9 mouse cellular contexts compared by ENCODE assay signal in the genomic region with DNA sequence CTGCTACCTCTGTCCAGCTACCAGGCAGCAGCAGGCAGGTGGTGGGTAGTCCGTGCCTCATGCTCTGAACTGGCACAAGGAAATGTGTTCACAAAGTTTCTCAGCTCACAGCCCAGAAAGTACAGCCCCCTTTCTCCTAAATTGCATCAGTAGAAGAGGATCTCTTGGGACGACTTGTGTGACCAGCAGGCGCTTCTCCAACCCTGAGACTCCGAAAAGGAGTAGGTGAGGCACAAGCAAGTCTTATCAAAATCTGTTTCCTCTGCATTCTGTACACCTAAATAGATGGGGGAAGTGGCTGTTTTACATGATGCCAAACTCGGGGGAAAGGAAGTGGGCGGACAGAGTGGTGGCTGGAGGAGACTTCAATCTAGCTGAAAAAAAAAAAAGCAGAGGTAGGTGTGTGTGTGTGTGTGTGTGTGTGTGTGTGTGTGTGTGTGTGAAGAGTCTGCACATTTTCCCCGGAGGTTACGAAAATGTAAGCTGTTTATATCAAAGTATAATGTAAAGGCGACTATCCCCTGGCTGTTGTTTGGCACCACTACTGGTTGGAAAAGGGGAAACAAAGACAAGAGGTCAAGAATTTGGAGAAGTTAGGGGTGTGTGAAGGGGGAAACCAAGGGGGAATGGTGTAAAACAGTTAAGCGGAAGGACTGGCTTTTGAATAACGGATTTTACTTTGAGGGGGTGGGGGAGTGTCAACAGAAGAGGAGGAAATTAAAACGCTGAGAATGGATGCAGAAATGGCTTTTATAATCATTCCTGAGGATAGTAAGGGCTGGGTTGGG. TPM values are rescaled to one million over a fixed set of nuclear protein-coding genes. Genes with fewer than 3 reads are reported as not detected.
DNase-seq lines count a peak whose midpoint lies in the region; ATAC-seq lines count a peak whose summit lies in the region.
"Had no signal": no experiment of that assay in that cellular context is flagged by ENCODE, and none has a peak within 500 bp of the region (broad histone marks: within the 10 kb centered on the region; RNA-seq: fewer than 3 reads in every experiment).

No protein-coding gene starts in this region.

- peaks cover 68% of the 10 kb centered on the region for H3K27me3 ChIP-seq in intestine, embryonic 14.5 days (replicated peaks; ENCODE audit: control insufficient read depth, insufficient read depth, low read length)
- H3K27me3 ChIP-seq in intestine, embryonic 16.5 days (replicated peaks; ENCODE audit: control insufficient read depth, insufficient read depth, low read length) = peaks cover 51% of the 10 kb centered on the region
- peaks cover 95% of the 10 kb centered on the region for H3K27me3 ChIP-seq in embryonic facial prominence, embryonic 10.5 days (replicated peaks; ENCODE audit: low read depth, poor library complexity, severe bottlenecking)
- H3K27me3 ChIP-seq in hindbrain, embryonic 15.5 days = peaks cover 58% of the 10 kb centered on the region
- peaks cover 57% of the 10 kb centered on the region for H3K27me3 ChIP-seq in kidney, embryonic 14.5 days (ENCODE audit: control insufficient read depth, insufficient read depth, low read length)

- H3K4me2 ChIP-seq in intestine, embryonic 14.5 days (ENCODE audit: low read length) = peak overlapping the region; percentile 71; the same call in 1 of the 2 replicates
- no peak overlapping the region for H3K4me2 ChIP-seq in intestine, embryonic 16.5 days (ENCODE audit: low read depth, low read length)
- H3K4me2 ChIP-seq in hindbrain, embryonic 15.5 days = peak overlapping the region; percentile 98
- no peak overlapping the region for H3K4me2 ChIP-seq in kidney, embryonic 14.5 days (replicated peaks; ENCODE audit: low read depth, low read length)

- H3K4me1 ChIP-seq in intestine, embryonic 14.5 days (replicated peaks; ENCODE audit: control insufficient read depth, insufficient read depth, low read length) = peaks cover 7% of the 10 kb centered on the region; the same call in 1 of the 2 replicates
- H3K4me1 ChIP-seq in intestine, embryonic 16.5 days (ENCODE audit: control insufficient read depth, insufficient read depth, low read length) = peaks cover 21% of the 10 kb centered on the region
- peaks cover 24% of the 10 kb centered on the region for H3K4me1 ChIP-seq in embryonic facial prominence, embryonic 10.5 days
- H3K4me1 ChIP-seq in hindbrain, embryonic 15.5 days (replicated peaks) = peaks cover 35% of the 10 kb centered on the region
- H3K4me1 ChIP-seq in kidney, embryonic 14.5 days (ENCODE audit: control insufficient read depth, insufficient read depth, low read length) = peaks cover 21% of the 10 kb centered on the region; the same call in 1 of the 2 replicates

- no peaks in the 10 kb centered on the region for H3K9me3 ChIP-seq in intestine, embryonic 14.5 days (ENCODE audit: control insufficient read depth, low read length)
- no peaks in the 10 kb centered on the region for H3K9me3 ChIP-seq in intestine, embryonic 16.5 days (ENCODE audit: control insufficient read depth, low read length)
- H3K9me3 ChIP-seq in embryonic facial prominence, embryonic 10.5 days = no peaks in the 10 kb centered on the region
- no peaks in the 10 kb centered on the region for H3K9me3 ChIP-seq in hindbrain, embryonic 15.5 days
- no peaks in the 10 kb centered on the region for H3K9me3 ChIP-seq in kidney, embryonic 14.5 days (ENCODE audit: control insufficient read depth, low read length)

- ATAC-seq in intestine, embryonic 14.5 days (replicated peaks; ENCODE audit: low FRiP score, low TSS enrichment, low read depth) = no peak
- ATAC-seq in intestine, embryonic 16.5 days = no peak
- no peak for ATAC-seq in hindbrain, embryonic 15.5 days (ENCODE audit: low FRiP score, low read depth)
- ATAC-seq in monocyte, adult 5-6 weeks (replicated peaks; ENCODE audit: insufficient number of reproducible peaks, low FRiP score, low TSS enrichment, poor library complexity, severe bottlenecking) = 0 out of 2 replicates have a peak, but pooled peaks have one; percentile 47
- ATAC-seq in kidney, embryonic 14.5 days (ENCODE audit: low FRiP score, low TSS enrichment) = no peak

- H3K27ac ChIP-seq in intestine, embryonic 14.5 days (ENCODE audit: low read depth) = no peak overlapping the region
- H3K27ac ChIP-seq in intestine, embryonic 16.5 days (ENCODE audit: low read length) = no peak overlapping the region
- no peak overlapping the region for H3K27ac ChIP-seq in embryonic facial prominence, embryonic 10.5 days (replicated peaks)
- H3K27ac ChIP-seq in hindbrain, embryonic 15.5 days (replicated peaks) = no peak overlapping the region
- H3K27ac ChIP-seq in kidney, embryonic 14.5 days (ENCODE audit: low read depth, low read length) = no peak overlapping the region
- H3K27ac ChIP-seq: kidney, postnatal 0 days had no signal

- no peaks in the 10 kb centered on the region for H3K36me3 ChIP-seq in intestine, embryonic 14.5 days (ENCODE audit: control insufficient read depth, insufficient read depth, low read length)
- no peaks in the 10 kb centered on the region for H3K36me3 ChIP-seq in intestine, embryonic 16.5 days (ENCODE audit: control insufficient read depth, insufficient read depth, low read length)
- H3K36me3 ChIP-seq in embryonic facial prominence, embryonic 10.5 days (replicated peaks) = no peaks in the 10 kb centered on the region
- H3K36me3 ChIP-seq in hindbrain, embryonic 15.5 days = no peaks in the 10 kb centered on the region
- no peaks in the 10 kb centered on the region for H3K36me3 ChIP-seq in kidney, embryonic 14.5 days (ENCODE audit: control insufficient read depth, insufficient read depth, low read length)

- H3K4me3 ChIP-seq in intestine, embryonic 14.5 days (ENCODE audit: low read depth, low read length) = peak overlapping the region; percentile 34; the same call in 1 of the 2 replicates
- H3K4me3 ChIP-seq in intestine, embryonic 16.5 days (ENCODE audit: low read length) = no peak overlapping the region
- H3K4me3 ChIP-seq in embryonic facial prominence, embryonic 10.5 days = peak overlapping the region; percentile 63
- peak overlapping the region; percentile 50 for H3K4me3 ChIP-seq in hindbrain, embryonic 15.5 days
- no peak overlapping the region for H3K4me3 ChIP-seq in kidney, embryonic 14.5 days (ENCODE audit: low read length)

- DNase-seq in intestine, embryonic 14.5 days (ENCODE audit: low spot score) = peak; percentile 42
- DNase-seq in embryonic facial prominence, embryonic 10.5 days (ENCODE audit: low spot score) = no peak
- DNase-seq in Muller cell, postnatal 12 days (ENCODE audit: inconsistent ontology term) = no peak
- DNase-seq in layer of hippocampus, adult 18-20 months (ENCODE audit: low spot score in 2 of 2) = no peak

- WGBS in intestine, embryonic 14.5 days = 27% methylated on average over 12 of the region's 12 CpGs
- 31% methylated on average over 12 of the region's 12 CpGs for WGBS in intestine, embryonic 16.5 days
- WGBS in embryonic facial prominence, embryonic 10.5 days = 30% methylated on average over 12 of the region's 12 CpGs
- 32% methylated on average over 12 of the region's 12 CpGs for WGBS in hindbrain, embryonic 15.5 days
- WGBS in kidney, embryonic 14.5 days = 25% methylated on average over 12 of the region's 12 CpGs

- no peak overlapping the region for H3K9ac ChIP-seq in intestine, embryonic 14.5 days (ENCODE audit: low read length)
- no peak overlapping the region for H3K9ac ChIP-seq in intestine, embryonic 16.5 days (ENCODE audit: low read depth, low read length)
- no peak overlapping the region for H3K9ac ChIP-seq in hindbrain, embryonic 15.5 days
- no peak overlapping the region for H3K9ac ChIP-seq in kidney, embryonic 14.5 days (ENCODE audit: low read depth, low read length)

RNA-seq across cellular contexts. Expression of gene Kcnk12, which starts 1.7 kb away (rescaled TPM):
- not detected in 2 replicates for polyA plus RNA-seq in intestine, embryonic 14.5 days (2014; fragmentation: Nextera tagmentation; extraction: Ambion mirVana)
- polyA plus RNA-seq in intestine, embryonic 16.5 days (2015; fragmentation: Nextera tagmentation; extraction: Ambion mirVana) = not detected in 2 replicates
- polyA plus RNA-seq in embryonic facial prominence, embryonic 10.5 days (2016; fragmentation: Nextera tagmentation; extraction: Ambion mirVana) = 0.10 TPM in 1 of 2 replicates, not detected in the other
- 0.77 and 1.2 TPM in 2 replicates for polyA plus RNA-seq in hindbrain, embryonic 15.5 days (2015; fragmentation: Nextera tagmentation; extraction: Ambion mirVana)
- total RNA-seq in monocyte, adult 5-6 weeks (2017) = not detected in 3 replicates
- polyA plus RNA-seq in kidney, embryonic 14.5 days (2014; fragmentation: Nextera tagmentation; extraction: Ambion mirVana) = not detected in 2 replicates
- total RNA-seq in layer of hippocampus, adult 18-20 months (2021) = 10 to 100 TPM; 23.7 to 25.2 TPM

Comparison
In these comparisons a context has a peak if more than half of its experiments do, and no peak if none do; other contexts are left out.
1. H3K4me2 ChIP-seq: peak in intestine, embryonic 14.5 days (single experiment) and hindbrain, embryonic 15.5 days (single experiment); none in intestine, embryonic 16.5 days (single experiment) and kidney, embryonic 14.5 days (single experiment).
2. H3K4me3 ChIP-seq: peak in intestine, embryonic 14.5 days (single experiment), embryonic facial prominence, embryonic 10.5 days (single experiment) and hindbrain, embryonic 15.5 days (single experiment); none in intestine, embryonic 16.5 days (single experiment) and kidney, embryonic 14.5 days (single experiment).